7 mouse cellular contexts compared by ENCODE assay signal in genomic region chr6:137735671-137736238, GRCm38 (mm10). TPM values are rescaled to one million over a fixed set of nuclear protein-coding genes. Genes with fewer than 3 reads are reported as not detected.
DNase-seq lines count a peak whose midpoint lies in the region; ATAC-seq and TF ChIP-seq lines count a peak whose summit lies in the region.

No protein-coding gene starts in this region.

- peaks cover 12% of the 10 kb centered on the region for H3K36me3 ChIP-seq in heart, embryonic 16.5 days (ENCODE audit: control insufficient read depth, insufficient read depth)
- peaks cover 37% of the 10 kb centered on the region for H3K36me3 ChIP-seq in megakaryocyte, embryonic 14.5 days (replicated peaks; ENCODE audit: low read length)

- ATAC-seq in heart, embryonic 16.5 days (replicated peaks; ENCODE audit: extremely low read depth, insufficient read depth, low FRiP score), result no peak

- H3K9me3 ChIP-seq in heart, embryonic 16.5 days (replicated peaks; ENCODE audit: control insufficient read depth, low read length), result no peaks in the 10 kb centered on the region
- no peaks in the 10 kb centered on the region for H3K9me3 ChIP-seq in megakaryocyte, embryonic 14.5 days

- H3K27ac ChIP-seq in heart, embryonic 16.5 days (ENCODE audit: low read length), result peak overlapping the region; percentile 72

- H3K4me3 ChIP-seq in lung, adult 2 months (replicated peaks; ENCODE audit: extremely low read depth, low read depth, low read length), result peak overlapping the region; percentile 62
- H3K4me3 ChIP-seq in heart, embryonic 16.5 days (ENCODE audit: low read length), result peak overlapping the region; percentile 82
- H3K4me3 ChIP-seq in megakaryocyte, embryonic 14.5 days (replicated peaks), result peak overlapping the region; percentile 98

- peak overlapping the region; percentile 87 for H3K9ac ChIP-seq in heart, embryonic 16.5 days (ENCODE audit: low read length)

- no peak for TF ChIP-seq POLR2A in lung, adult 2 months (IDR thresholded peaks at IDR 0.05; ENCODE audit: borderline replicate concordance, extremely low read depth, low read depth, low read length)

- H3K4me1 ChIP-seq in lung, adult 2 months (ENCODE audit: control insufficient read depth, insufficient read depth, low read length), result peaks cover 7% of the 10 kb centered on the region; the same call in 1 of the 2 replicates
- H3K4me1 ChIP-seq in heart, embryonic 16.5 days (ENCODE audit: control insufficient read depth, insufficient read depth, low read length), result peaks cover 19% of the 10 kb centered on the region
- peaks cover 34% of the 10 kb centered on the region for H3K4me1 ChIP-seq in megakaryocyte, embryonic 14.5 days

- DNase-seq in lung, adult 2 months, result no peak
- DNase-seq in lung, postnatal 10 days, result no peak
- peak; percentile 20 for DNase-seq in c-Kit-positive CD71-positive TER-119-positive erythroid progenitor cells, embryonic 14.5 days (ENCODE audit: low spot score)
- no peak for DNase-seq in layer of hippocampus, postnatal 14 days (ENCODE audit: low spot score in 2 of 2)
- DNase-seq in gastrocnemius, postnatal 25 days, result no peak

- H3K4me2 ChIP-seq in heart, embryonic 16.5 days (ENCODE audit: low read depth, low read length), result peak overlapping the region; percentile 88

- 8% methylated on average over 17 of the region's 17 CpGs for WGBS in lung, adult 2 months
- WGBS in heart, embryonic 16.5 days, result 11% methylated on average over 17 of the region's 17 CpGs

- TF ChIP-seq CTCF in lung, adult 2 months (IDR thresholded peaks at IDR 0.05; ENCODE audit: insufficient read depth, low read length), result no peak

- H3K27me3 ChIP-seq in heart, embryonic 16.5 days (ENCODE audit: control insufficient read depth, insufficient read depth, low read length), result no peaks in the 10 kb centered on the region; the same call in 1 of the 2 replicates
- H3K27me3 ChIP-seq in megakaryocyte, embryonic 14.5 days (replicated peaks), result peaks cover 3% of the 10 kb centered on the region

RNA-seq across cellular contexts. Expression of gene Strap, which starts 0.9 kb away (rescaled TPM):
- polyA plus RNA-seq in lung, adult 2 months (2012; rRNA removed), result 28.3 and 33.2 TPM in 2 replicates
- 106 and 125 TPM in 2 replicates for polyA plus RNA-seq in heart, embryonic 16.5 days (2015; fragmentation: Nextera tagmentation; extraction: Ambion mirVana)
- 13.1 and 27.2 TPM in 2 replicates for polyA plus RNA-seq in megakaryocyte, embryonic 14.5 days (2012; ENCODE audit: insufficient read depth, low replicate concordance)
- 100 to 1,000 TPM; 131 to 134 TPM for total RNA-seq in layer of hippocampus, postnatal 14 days (2021)
- total RNA-seq in gastrocnemius, postnatal 25 days (2021), result 10 to 100 TPM; 74.4 to 78.2 TPM

RNA-seq across cellular contexts. Expression of gene Dera, which starts 18.6 kb away (rescaled TPM):
- 5.2 and 6.9 TPM in 2 replicates for polyA plus RNA-seq in lung, adult 2 months (2012; rRNA removed)
- polyA plus RNA-seq in heart, embryonic 16.5 days (2015; fragmentation: Nextera tagmentation; extraction: Ambion mirVana), result 40.8 and 46.2 TPM in 2 replicates
- 10.2 and 41.1 TPM in 2 replicates for polyA plus RNA-seq in megakaryocyte, embryonic 14.5 days (2012; ENCODE audit: insufficient read depth, low replicate concordance)
- total RNA-seq in layer of hippocampus, postnatal 14 days (2021), result 10 to 100 TPM; 10.7 TPM
- total RNA-seq in gastrocnemius, postnatal 25 days (2021), result 10 to 100 TPM; 10.4 to 11.0 TPM
